Mouse (Mus musculus) left cerebral cortex, postnatal 36 days (tissue): ENCODE data around the gene Baiap2l1. TPM values are rescaled to one million over a fixed set of nuclear protein-coding genes. Genes with fewer than 3 reads are reported as not detected.
A peak's percentile ranks its signal among the peaks of the same experiment; 100 is the strongest.

Experiments
- DNase-seq, 2 experiments: peaks; one replicate each; pipeline ENCODE4 v3.0.0; 2021 to 2022; ENCODE audit warnings: low spot score in 2 of 2, mixed read lengths in 1 of 2
- intact Hi-C: fragments of 180-260 bp; cut with DNase I; formaldehyde crosslinking; loops from one replicate; pipeline ENCODE4 v1.15.1; 2025
- total RNA-seq, 2 experiments: library from RNA; stranded (reverse); gene quantifications; 2 replicates each; pipeline ENCODE4 v1.2.3; 2021

Gene Baiap2l1
- total RNA-seq, 2 experiments from 2014 or later, result 0.37 to 0.61 TPM

DNA sequence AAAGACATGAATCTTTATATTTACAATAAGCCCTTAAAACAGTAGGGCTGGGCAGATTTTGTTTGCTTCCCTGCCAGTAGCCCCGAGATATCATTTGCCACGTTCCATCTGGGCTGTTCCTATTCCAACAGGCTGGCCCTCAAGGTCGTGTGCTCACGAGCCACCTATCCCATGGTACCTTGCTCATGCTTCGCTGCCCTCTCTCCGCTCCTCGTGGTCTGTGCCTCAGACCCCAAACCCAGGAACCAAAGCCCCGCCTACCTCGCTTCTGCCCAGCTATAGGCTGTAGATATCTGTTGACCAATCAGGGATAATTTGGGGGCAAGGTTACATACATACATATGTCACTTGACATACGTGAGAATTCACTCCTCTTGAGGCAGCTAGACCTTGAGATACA lies 110.6 kb downstream of the Baiap2l1 start:
- no peak for DNase-seq
- intact Hi-C loops, result no loop called here

DNA sequence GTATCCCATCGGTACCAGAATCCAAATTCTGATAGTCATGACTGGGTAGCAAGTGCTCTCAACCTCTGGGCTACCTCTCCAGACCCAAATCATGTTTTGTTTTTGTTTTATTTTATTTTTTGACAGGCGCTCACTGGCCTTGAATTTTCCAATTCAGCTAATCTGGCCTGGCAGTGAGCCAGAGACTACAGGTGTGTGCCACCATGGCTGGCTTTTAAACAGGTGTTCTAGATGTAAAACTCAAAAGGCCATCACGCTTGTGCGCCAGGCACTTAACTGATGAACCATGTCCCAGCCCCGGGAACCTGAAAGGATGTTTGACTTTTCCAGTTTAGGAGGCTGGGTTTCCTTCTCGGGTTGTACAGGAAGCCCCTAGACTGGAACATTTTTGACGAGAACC lies 111.2 kb downstream of the Baiap2l1 start:
- DNase-seq, result no peak
- intact Hi-C loops, result no loop called here

DNA sequence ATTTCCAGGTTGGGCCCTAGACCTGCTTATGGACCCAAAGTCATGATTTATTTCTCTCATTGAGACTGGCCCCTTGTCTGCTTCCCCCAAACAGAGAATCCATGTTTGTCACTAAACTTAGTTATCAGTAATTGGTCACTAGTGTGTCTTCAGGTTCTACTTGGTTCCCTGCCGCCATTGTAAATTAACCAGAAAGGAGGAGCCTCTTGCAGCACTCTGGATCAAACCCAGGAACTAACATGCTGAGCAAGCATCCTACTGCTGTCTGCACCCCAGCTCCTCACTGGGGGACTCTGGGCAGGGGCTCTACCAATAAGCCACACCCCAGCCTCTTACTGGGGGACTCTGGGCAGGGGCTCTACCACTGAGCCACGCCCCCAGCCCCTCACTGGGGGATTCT lies 112.3 kb downstream of the Baiap2l1 start:
- intact Hi-C loops, result no loop called here
- DNase-seq, result no peak

DNA sequence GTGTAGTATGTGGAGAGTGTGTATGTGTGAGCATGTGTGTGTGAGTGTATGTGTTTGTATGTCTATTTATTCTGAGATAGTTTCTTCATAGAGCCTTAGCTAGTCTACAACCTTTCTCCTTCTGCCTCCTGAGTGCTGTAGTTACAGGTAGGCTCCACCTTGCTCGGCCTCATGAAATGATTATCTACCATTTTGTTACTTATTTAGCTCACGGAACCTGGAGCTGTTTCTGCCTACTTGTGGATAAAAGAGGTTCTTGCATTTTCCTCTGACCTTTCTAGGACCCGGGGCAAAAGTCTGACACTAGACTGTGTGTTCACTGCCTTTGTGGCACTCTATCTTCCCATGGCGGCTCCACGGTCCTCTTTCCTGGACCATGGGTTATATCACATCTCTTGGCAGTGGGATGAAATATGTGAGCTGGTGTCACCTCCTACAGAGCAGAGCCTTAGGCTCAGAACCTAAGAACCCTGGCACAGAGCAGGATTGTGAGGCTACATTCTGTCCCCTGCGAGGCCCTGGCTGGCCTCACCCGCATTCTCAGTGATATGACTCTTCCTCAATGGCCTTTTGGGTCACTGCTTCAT lies 113.9 kb downstream of the Baiap2l1 start, which contains the start of gene Bri3:
Gene Bri3, plus strand, starts transcription at position 537 of the 587 bp plus-strand sequence.
- DNase-seq, result no peak
- intact Hi-C loops, result no loop called here

DNA sequence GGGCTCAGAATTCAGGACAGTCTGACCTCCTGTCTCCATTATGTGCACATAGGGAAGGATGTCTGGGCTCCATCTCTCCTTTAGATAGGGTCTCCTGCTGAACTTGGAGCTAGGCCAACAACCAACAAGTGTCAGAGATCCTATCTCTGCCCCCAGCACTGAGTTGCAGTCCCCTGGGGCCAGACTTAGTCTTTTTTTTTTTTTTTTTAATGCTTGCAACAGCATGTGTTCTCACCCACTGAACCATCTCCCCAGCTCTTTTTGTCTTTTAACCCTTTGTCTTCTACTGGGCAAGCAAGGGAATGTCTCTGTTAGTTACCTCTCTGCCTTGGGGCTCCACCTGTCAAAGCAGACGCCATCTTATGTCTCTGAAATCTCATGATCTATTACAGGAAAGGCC lies 118.9 kb downstream of the Baiap2l1 start:
- no peak for DNase-seq
- intact Hi-C loops, result no loop called here

DNA sequence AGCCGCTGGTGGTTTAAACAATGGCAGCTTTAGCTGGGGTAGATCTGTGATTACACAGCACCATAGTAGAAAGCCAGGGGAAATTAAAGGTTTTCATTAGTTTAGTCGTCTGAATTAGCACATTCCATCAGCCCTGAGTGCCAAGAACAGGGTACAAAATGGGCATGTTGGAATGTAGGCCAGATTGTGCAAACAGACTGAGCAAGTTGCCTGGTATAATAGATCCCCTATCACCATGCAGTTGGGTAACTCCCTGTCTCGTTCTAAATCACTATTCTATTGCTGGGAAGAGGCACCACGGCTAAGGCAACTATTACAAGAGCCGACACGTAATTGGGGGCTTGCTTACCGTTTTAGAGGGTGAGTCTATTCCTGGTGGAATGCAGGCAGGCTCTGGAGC lies 123.2 kb downstream of the Baiap2l1 start:
- intact Hi-C loops, result no loop called here
- DNase-seq, result no peak

DNA sequence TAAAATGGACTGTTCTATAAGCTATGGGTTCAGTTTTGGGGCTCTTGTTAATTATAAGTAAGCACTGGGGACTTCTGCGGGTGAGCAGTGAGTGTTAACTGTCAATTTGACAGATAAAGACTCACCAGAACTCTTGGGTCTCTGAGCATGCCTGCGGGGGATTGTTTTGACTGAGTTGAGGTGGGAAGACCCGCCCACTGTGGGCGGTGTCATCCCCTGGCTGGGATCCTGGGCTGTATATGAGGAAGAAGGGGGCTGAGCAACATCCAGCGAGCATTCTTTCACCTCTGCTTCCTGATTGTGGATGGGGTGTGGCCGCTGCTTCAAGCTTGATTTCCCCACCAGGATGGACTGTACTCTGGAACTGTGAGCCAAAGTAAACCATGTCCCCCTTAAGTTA lies 123.7 kb downstream of the Baiap2l1 start:
- no peak for DNase-seq
- intact Hi-C loops, result no loop called here

DNA sequence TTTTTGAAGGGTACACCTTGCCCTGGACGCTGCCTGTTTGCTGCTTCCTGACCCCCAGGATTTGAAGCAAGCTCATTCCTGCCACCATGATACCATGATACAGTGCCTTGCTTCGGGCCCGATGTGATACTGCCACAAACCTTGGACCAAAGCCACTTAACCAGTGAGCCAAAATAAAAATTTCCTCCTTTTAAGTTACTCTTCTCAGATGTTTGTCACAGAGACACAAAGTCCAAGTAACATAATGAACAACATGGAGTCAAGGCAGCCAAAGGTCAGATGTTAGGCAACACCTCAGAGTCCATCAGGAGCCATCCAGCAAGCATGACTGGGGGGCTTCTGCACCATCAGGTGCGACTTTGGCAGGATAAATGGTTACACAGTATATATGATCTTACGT lies 125.4 kb downstream of the Baiap2l1 start:
- intact Hi-C loops, result no loop called here
- no peak for DNase-seq

DNA sequence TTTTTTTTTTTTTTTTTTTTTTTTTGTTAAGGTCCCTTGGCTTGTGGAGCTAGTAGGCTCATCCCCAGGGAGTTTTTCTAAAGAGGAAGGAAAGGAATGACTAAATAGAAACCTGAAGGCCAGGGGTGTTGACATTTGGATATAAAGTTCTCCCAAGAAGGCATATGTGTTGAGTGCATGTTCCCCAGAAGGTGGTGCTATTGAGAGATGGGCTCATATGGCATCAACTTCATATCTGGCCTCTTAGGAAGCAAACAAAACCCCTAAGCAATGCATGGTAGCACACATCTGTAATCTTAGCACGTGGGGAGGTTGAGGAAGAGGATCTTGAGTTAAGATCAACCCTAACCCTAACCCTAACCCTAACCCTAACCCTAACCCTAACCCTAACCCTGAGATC lies 126.5 kb downstream of the Baiap2l1 start:
- intact Hi-C loops, result no loop called here

DNA sequence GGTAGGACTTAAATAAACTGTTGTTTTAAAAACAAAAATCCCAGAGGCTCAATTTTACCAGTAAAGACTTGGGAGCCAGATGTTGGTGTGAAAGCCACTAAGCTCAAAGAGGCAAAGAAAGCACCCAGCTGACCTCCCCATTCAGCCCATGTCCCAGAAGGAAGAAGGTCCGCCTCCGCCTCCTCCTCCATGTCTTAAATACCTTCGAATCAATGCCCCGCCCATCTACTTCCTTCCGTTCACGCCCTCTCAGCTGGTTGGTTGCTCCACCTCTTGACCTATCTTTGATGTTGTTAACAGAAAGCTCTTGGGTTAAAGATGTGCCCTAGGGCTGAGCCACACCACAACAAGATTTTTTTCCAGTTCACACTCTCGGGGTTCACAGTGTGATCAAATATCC lies 127.7 kb downstream of the Baiap2l1 start:
- intact Hi-C loops, result no loop called here
- DNase-seq, result no peak

More for the DNA sequence above, 126.5 kb downstream of the Baiap2l1 start:
- DNase-seq, result no peak

DNA sequence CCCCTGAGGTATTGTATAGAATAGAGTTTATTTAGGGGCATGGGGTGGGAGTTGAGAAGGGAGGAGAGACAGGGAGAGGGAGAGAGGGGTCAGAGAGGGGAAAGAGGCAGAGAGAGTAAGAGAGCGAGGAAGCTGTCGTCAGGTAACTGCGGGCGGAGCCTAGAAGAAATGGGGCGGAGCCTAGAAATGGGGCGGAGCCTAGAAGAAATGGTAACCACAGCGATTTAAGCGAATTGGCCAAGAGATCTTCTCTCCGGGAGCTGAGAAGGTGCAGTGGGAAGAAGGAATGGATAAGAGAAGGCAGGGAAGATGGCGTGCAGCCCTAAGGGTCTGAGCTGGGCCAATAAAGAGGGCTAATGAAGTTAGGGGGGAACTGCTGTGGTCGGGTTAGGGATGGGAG lies 131.7 kb downstream of the Baiap2l1 start:
- no peak for DNase-seq
- intact Hi-C loops, result no loop called here

DNA sequence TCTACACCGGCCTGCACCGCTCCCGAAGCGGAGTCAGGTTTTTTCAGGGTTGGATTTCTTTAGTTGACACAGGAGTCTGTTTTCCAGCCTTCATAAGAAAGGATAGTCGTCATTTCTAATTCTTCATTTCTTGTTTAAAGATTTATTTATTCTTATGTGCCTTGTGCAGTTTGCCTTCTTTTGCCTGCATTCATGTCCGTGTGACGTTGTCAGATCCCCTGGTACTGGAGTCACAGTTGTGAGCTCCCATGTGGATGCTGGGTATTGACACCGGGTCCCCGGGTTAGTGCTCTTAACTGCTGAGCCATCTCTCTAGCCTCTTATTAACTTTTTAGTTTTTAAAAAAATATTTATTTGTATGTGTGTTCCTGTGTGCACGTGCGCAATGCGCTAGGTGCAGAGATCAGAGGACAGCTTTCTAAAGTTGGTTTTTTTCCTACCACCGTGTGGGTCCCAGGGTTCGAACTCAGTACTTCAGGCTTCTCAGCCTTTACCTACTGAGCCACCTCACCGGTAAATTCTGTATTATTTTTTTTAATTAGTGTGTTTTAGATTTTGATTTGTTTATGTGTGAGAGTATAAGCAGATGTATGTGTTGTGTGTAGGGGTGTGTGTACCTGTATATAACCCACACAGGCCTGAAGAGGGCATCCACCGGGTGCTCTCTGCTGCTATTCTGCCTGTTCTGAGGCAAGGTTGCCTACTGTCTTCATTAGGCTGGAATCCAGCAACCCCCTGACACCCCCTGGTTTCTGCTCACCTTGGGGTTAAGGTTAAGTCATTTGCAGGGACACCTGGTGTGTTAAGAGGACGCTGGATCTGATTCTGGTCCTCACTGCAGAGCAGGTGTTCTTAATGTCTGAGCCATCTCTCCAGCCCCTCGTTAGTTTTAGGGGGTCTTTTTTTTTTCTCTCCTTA lies 133.8 kb downstream of the Baiap2l1 start:
- intact Hi-C loops, result loop anchor here (5.0 kb wide), 1 partner anchor 33 kb away; no protein-coding TSS in a partner anchor
- DNase-seq, result no peak

DNA sequence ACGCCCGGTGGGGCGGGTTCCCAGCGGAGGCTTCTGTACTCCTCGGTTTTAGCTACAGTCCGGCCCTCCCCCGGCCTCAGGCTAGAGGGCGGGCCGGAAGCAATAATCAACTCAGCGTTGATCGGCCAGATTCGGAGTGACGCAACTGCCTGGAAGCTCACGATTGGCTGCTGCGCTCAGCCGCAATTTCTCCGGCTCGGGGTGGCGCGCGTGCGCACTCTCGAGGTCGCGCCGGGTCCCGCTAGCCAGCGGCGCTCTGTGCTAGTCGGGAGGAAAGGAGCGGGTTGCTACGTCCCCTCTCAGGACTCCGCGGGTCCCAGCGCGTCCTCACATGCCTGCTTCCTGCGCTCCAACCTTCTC lies 134.4 kb downstream of the Baiap2l1 start, which contains the start of gene Tecpr1:
Gene Tecpr1, minus strand, starts transcription at position 113 of the 360 bp plus-strand sequence.
- intact Hi-C loops, result loop anchor here (5.0 kb wide), 1 partner anchor 34 kb away; no protein-coding TSS in a partner anchor

DNA sequence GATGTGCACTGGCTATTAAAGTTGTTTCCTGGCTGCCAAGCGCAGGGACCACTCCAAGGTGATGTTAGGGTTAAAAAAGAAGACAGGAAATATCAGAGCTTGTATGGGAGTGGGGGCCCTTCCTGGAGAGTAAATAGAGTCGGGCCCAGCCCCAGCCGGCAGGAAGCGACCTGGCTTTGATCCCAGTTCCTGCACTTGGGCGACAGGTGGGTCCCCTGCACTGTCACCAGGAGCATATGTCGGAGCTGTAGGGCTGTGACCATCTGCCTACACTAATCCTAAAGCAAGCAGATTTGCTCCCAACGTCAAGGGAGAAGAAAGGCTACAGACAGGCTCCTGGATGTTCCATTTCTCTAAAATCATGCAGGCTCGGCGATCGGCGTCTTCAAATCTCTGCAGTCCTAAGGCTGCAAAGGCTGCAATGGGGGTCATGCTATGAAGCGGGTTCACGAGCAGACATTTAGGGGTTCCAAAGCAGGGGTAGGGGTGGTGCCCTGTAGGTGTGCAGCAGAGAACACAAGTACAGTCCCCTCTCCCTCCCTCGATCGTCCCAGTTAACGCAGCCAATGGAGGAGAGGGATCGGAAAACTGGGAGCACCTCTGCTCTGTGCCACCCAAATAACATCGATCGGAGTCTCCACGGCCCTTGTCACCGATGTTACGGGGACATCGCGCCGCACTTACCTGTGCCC lies 135.0 kb downstream of the Baiap2l1 start:
- DNase-seq, result no peak
- intact Hi-C loops, result loop anchor here (5.0 kb wide), 1 partner anchor 34 kb away; no protein-coding TSS in a partner anchor

More for the DNA sequence above, 134.4 kb downstream of the Baiap2l1 start, which contains the start of gene Tecpr1:
- DNase-seq, result peak; percentile 93 to 94

DNA sequence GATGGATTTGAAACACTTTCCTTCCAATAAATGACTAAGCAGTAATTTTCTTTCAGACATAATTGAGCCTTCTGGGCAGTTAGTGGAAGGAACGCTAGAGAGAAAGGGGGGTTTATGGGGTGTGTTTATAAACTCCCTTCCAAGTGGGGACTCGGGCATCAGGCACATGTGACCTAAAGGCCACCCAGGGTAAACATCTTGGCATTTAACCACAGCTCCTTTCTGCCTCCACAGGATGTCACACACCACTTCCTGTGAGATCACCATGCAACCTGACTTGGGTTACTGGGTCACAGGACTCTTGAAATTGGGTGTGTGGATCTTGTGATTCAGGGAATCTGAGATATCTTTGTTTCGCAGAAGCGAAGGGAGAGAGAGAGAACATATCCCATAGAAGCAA lies 136.6 kb downstream of the Baiap2l1 start:
- intact Hi-C loops, result loop anchor here (5.0 kb wide), 1 partner anchor 36 kb away; no protein-coding TSS in a partner anchor
- no peak for DNase-seq

DNA sequence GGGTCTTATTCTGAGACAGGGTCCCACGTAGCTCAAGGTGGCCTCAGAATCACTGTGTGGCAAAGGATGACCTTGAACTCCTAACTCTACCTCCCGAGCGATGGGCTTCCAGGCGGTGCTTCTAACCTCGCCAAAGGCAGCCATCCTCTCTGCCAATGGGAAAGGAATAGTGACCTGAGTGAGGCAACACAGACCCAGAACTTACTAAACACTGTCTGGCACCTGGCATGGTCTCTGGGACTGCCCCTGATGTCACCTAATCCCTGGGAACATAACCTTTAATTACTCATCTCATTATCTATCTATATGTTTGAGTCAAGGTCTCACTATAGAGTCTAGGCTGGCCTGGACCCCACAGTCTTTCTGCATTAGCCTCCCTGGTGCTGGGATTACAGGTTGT lies 138.0 kb downstream of the Baiap2l1 start:
- no peak for DNase-seq
- intact Hi-C loops, result loop anchor here (5.0 kb wide), 1 partner anchor 37 kb away; no protein-coding TSS in a partner anchor

DNA sequence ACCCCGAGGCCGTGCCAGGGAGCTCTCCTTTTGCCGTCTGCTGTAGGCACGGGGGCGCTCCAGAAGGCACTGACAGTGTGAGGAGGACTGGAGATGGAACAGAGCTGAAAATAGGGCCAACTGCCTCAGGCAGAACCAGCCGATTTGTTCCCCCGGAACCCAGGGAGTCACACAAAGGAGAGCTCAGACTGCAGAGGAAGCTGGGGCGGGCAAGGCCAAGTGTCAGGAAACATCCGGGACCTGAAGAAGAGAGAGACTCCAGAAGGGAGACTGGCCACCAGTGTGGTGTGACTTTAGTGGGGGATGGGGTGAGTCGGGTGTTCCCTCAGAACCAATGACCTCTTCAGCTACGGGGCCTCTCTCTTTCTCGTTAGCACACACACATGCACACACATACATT lies 138.6 kb downstream of the Baiap2l1 start:
- no peak for DNase-seq
- intact Hi-C loops, result no loop called here

DNA sequence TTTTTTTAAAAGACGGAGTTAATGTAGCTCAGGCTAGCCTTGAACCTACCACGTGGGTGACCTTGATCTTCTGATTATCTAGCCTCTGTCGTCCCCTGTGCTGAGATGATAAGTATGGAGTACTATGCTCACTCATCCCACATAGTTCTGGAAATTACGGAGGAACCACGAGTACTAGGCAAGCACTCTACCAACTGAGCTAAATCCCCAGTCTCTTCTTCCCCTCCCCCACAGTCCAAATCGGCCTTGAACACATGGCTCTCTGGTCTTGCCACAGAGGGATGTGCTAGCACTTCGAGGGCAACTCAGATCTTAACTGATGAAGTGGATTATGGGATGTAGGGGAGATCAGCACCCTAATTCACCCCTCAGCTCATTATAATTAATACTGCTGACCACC lies 139.9 kb downstream of the Baiap2l1 start:
- intact Hi-C loops, result no loop called here

DNA sequence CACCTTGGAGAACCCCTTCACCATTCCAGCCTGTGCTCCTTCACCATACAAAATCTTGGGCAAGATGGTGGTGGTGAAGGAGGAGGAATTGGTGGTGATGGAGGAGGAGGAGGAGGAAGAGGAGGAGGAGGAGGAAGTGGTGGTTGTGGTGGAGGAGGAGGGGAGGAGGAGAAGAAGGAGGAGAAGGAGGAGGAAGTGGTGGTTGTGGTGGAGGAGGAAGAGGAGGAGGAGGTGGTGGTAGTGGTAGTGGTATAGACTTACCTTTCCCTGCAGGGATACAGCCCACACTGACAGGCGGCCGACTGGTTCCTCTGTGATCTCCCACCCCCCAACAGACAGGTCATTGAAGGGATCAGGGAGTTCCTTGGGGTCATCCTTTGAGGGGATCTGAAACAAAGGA lies 141.9 kb downstream of the Baiap2l1 start:
- no peak for DNase-seq
- intact Hi-C loops, result no loop called here

More for the DNA sequence above, 139.9 kb downstream of the Baiap2l1 start:
- no peak for DNase-seq
